Mouse (Mus musculus): Measurements from ENCODE around the gene Ccdc158. TPM values are rescaled to one million over a fixed set of nuclear protein-coding genes. Genes with fewer than 3 reads are reported as not detected.

Ccdc158 gene
- polyA plus RNA-seq, 1 experiment from 2014 or later: 0.47 TPM

DNA sequence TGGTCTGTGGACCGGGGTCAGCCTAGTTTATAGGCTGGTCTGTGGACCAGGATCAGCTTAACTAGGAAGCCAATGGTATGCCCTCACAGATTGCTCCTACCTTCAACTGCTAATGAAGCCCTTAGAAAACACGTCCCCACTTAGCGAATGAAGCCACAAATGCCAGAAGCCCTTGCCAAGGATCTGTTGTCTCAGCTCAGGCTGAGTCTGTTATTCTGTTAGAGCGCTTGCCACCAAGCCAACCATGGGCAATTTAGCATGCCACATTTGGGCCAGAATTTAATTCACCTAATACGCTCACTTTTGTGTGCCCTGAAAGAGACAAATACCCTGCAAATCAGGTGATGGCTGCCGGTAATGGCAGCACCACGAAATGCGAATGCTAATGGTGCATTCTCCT, 28.6 kb upstream of the Ccdc158 start:
- Histone ChIP-seq H3K27me3 (no peaks in the 10 kb centered on the region), H3K4me1 (peaks cover 35% of the 10 kb centered on the region), H3K4me2 (replicated peaks) (no peak overlapping the region), H3K27ac (replicated peaks) (no peak overlapping the region), H3K9ac (replicated peaks) (no peak overlapping the region), H3K9me3 (no peaks in the 10 kb centered on the region), H3K36me3 (no peaks in the 10 kb centered on the region), H3K4me3 (no peak overlapping the region)
- 93% methylated on average over 8 of the region's 8 CpGs for WGBS
- ATAC-seq (ENCODE audit: low FRiP score, low read depth): no peak

DNA sequence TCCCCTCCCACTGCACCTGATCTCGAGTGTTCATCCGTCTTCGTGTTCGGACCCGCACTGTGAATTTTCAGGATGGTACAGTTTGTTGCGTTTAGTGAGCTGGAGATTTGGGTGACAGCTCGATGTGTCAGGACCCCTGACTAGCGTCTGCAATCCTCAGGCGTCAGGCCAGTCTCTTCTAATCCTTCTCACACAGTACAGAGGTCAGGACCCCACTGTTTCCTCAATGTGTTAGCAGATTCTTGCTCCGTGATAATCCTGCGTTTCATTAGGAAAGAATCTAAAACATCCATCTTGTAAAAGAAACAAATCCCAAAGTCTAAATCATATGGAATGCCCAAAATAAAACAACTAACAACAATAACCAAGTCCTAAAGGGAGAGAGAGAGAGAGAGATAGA, 26.7 kb upstream of the Ccdc158 start:
- Histone ChIP-seq H3K27me3 (no peaks in the 10 kb centered on the region), H3K9ac (replicated peaks) (no peak overlapping the region), H3K36me3 (no peaks in the 10 kb centered on the region), H3K27ac (replicated peaks) (no peak overlapping the region), H3K4me3 (no peak overlapping the region), H3K4me2 (replicated peaks) (no peak overlapping the region), H3K4me1 (peaks cover 28% of the 10 kb centered on the region), H3K9me3 (no peaks in the 10 kb centered on the region)
- no peak for ATAC-seq (ENCODE audit: low FRiP score, low read depth)
- 30% methylated on average over 11 of the region's 11 CpGs for WGBS

DNA sequence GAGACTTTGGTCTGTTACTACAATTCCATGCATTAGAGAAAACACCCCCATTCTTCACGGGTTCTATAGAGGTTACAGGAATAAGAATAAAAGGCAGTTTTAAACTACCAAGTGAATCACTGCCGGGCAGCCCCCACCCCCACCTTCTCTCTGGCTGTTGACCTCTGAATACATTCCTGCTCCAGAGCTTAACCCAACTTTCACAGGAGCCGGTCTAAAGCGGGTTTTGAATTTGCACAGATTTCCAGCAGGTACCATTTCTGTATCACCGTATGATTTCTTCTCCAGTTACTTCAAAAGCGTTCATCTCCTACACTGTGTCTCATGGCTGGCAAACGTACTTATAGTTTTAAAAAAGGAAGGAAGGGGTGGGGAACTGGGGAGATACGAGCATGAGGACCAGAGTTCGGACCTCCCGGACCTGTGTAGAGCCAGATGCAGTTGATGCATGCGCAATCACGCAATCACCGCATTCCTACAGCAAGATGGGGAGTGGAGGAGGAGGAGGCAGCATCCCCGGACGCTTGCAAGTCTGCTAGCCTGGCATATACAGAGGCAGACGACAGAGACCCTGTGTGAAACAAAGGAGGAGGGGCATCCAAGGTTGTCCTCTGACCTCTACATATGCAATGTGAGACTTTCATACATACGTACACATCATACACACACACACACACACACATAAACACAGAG, 23.9 kb upstream of the Ccdc158 start:
- Histone ChIP-seq H3K27ac (replicated peaks) (peak overlapping the region; percentile 68), H3K4me1 (peaks cover 25% of the 10 kb centered on the region), H3K4me2 (replicated peaks) (peak overlapping the region; percentile 57), H3K9ac (replicated peaks) (peak overlapping the region; percentile 48), H3K27me3 (no peaks in the 10 kb centered on the region), H3K9me3 (no peaks in the 10 kb centered on the region), H3K4me3 (peak overlapping the region; percentile 36), H3K36me3 (no peaks in the 10 kb centered on the region)
- ATAC-seq (ENCODE audit: low FRiP score, low read depth): peak; percentile 74
- WGBS: 6% methylated on average over 17 of the region's 17 CpGs

DNA sequence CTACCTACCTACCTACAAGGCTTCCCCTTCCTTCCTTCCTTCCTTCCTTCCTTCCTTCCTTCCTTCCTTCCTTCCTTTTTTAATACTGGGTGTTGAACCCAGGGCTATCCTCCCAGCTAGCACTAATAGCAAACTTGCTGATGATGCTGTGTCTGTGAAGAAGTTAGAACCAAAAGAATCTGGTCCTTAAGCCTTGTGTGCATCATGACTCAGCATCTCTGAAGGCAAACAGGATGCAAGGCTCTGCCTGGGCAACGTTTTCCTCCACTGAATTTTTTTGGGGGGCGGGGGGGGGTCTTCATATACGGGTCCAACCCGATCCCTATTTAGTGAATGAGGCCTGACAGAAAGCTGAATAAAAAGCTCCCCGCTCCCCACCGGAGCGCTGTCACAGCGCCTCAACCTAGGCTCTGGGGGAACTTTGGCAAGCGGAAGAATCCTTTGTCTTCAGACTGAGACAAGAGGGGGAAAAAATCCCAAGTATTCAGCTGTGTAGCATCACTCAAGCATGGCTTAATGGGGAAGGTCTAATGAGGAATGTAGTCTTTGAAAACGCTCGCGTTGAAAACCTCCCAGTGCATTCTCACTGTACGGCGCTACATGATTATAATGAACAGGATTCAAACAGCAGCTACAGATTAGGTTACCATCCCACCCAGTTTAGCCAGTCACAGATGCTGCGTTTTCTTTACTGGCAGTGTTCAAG, 23.2 kb upstream of the Ccdc158 start:
- ATAC-seq (ENCODE audit: low FRiP score, low read depth): peak; percentile 68
- Histone ChIP-seq H3K36me3 (no peaks in the 10 kb centered on the region), H3K4me2 (replicated peaks) (peak overlapping the region; percentile 57), H3K9me3 (no peaks in the 10 kb centered on the region), H3K4me1 (peaks cover 25% of the 10 kb centered on the region), H3K4me3 (peak overlapping the region; percentile 36), H3K9ac (replicated peaks) (peak overlapping the region; percentile 48), H3K27me3 (no peaks in the 10 kb centered on the region), H3K27ac (replicated peaks) (peak overlapping the region; percentile 68)
- under 1% methylated on average over 15 of the region's 15 CpGs for WGBS

DNA sequence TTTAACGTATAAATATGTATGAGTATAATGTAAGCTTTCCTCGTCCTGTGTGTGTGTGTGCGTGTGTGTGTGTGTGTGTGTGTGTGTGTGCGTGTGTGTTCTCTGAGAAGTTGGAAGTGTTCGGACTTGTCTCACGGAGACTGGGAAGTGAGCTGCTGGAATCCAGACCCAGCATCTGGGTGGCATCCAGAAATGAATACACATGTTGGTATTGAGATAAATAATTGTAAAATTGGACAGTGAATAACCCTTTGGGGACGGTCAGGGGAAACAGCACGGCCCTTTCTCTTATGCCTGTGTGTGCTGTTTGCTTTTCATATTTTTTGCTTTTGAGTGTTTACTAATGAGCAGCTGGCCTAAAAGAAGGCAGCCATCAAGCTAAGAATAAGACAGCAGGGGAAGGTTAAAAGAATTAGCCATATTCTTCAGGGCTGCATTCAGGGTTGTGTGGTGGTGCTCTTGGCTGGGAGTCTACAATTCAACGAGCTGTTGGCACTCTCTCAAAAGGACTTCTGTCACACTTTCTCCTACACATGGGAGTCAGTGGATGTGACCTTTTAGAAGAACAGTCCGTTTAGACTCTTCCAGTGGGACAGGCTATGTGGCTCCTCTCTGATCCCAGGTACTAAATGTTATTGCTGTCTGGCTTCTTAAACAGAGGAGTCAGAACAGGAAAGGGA, 19.4 kb upstream of the Ccdc158 start:
- H3K36me3 ChIP-seq: no peaks in the 10 kb centered on the region
- peaks cover 21% of the 10 kb centered on the region for H3K4me1 ChIP-seq
- no peak overlapping the region for H3K27ac ChIP-seq (replicated peaks)
- H3K9me3 ChIP-seq: no peaks in the 10 kb centered on the region
- WGBS: 80% methylated on average over 10 of the region's 10 CpGs
- H3K4me2 ChIP-seq (replicated peaks): no peak overlapping the region
- H3K4me3 ChIP-seq: no peak overlapping the region
- H3K27me3 ChIP-seq: no peaks in the 10 kb centered on the region
- H3K9ac ChIP-seq (replicated peaks): no peak overlapping the region
- no peak for ATAC-seq (ENCODE audit: low FRiP score, low read depth)

DNA sequence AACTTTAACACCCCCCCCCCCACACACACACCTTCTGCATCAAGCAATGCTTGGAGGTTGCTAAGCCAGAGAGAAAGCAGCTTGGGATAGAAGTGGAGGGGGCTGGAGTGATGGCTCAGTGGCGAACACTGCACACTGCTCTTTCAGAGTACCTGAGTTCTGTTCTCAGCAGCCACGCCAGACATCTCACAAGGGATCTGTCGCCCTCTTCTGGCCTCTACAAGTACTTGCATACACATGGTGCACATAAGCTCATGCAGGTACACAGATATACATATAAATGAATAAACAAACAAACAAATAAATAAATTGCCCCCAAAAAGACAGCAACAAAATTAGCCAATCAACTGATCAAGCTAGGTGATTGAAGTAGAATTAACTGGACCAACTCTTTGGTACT, 18.7 kb upstream of the Ccdc158 start:
- Histone ChIP-seq H3K9me3 (no peaks in the 10 kb centered on the region), H3K4me3 (no peak overlapping the region), H3K9ac (replicated peaks) (no peak overlapping the region), H3K4me1 (peaks cover 14% of the 10 kb centered on the region), H3K27ac (replicated peaks) (no peak overlapping the region), H3K4me2 (replicated peaks) (no peak overlapping the region), H3K27me3 (no peaks in the 10 kb centered on the region), H3K36me3 (no peaks in the 10 kb centered on the region)
- WGBS: 88% methylated on average over 3 of the region's 3 CpGs
- no peak for ATAC-seq (ENCODE audit: low FRiP score, low read depth)

DNA sequence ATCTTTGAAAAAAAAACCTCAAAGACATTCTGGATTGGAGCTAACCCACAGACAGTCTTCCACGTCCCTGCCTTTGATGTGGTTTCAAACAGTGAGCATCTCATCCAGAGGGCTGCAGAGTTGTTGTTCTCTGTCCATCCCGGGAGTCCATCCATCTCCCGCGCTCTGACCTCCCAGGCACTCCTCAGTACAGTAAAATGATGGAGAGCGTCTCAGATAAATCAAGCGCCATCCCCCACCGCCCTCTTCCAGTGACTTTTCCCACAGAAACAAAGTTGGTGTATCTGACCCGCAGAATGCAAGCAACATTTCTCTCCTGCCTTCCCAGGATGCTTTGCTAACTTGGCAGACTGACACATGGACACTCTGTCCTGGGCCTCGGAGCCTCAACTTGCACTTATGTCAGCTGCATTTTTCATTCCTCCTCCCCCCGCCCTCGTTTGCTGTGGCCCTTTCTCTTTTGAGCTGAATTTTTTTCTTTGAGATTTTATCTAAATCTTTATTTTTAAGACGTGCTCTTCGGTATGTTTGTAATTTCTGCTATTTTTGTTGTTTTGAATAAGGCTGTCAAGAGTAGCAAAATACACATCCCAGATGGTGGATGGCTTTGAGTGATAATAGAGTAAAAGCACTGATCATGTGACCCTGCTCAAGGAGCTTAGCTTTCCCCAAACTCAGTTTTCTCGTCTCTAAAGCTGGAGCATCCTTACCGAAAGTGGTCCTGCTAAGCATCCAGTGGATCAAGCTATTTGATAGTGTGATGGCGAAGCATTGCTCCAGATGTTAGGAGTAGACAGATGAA, 17.3 kb upstream of the Ccdc158 start:
- H3K4me2 ChIP-seq (replicated peaks): no peak overlapping the region
- H3K4me1 ChIP-seq: peaks cover 4% of the 10 kb centered on the region; the same call in 1 of the 2 replicates
- no peak overlapping the region for H3K9ac ChIP-seq (replicated peaks)
- 76% methylated on average over 16 of the region's 16 CpGs for WGBS
- H3K36me3 ChIP-seq: no peaks in the 10 kb centered on the region
- no peak for ATAC-seq (ENCODE audit: low FRiP score, low read depth)
- no peak overlapping the region for H3K27ac ChIP-seq (replicated peaks)
- H3K27me3 ChIP-seq: no peaks in the 10 kb centered on the region
- no peak overlapping the region for H3K4me3 ChIP-seq
- H3K9me3 ChIP-seq: no peaks in the 10 kb centered on the region

DNA sequence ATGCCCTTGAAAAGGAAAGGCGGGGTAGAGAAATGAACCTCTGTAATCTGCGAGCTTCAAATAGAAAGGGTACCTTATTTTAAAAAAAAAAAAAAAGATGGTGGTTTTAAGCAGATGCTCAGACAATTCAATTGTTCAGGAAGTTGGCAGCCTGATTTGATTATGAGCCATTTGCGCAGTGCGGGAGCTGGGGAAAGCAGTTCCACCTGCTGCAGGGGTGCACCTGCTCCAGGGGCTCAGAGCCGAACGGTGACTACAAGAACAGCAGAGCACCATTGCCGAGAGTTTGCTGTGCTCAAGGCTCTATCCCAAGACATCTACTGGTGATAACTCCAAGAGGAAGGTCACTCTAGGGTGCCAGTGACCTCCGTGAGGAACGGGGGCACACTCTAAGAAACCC, 13.5 kb upstream of the Ccdc158 start:
- Histone ChIP-seq H3K4me1 (no peaks in the 10 kb centered on the region; the same call in 1 of the 2 replicates), H3K4me3 (no peak overlapping the region), H3K4me2 (replicated peaks) (no peak overlapping the region), H3K27ac (replicated peaks) (no peak overlapping the region), H3K36me3 (no peaks in the 10 kb centered on the region), H3K27me3 (no peaks in the 10 kb centered on the region), H3K9ac (replicated peaks) (no peak overlapping the region), H3K9me3 (no peaks in the 10 kb centered on the region)
- no peak for ATAC-seq (ENCODE audit: low FRiP score, low read depth)
- 91% methylated on average over 9 of the region's 9 CpGs for WGBS

DNA sequence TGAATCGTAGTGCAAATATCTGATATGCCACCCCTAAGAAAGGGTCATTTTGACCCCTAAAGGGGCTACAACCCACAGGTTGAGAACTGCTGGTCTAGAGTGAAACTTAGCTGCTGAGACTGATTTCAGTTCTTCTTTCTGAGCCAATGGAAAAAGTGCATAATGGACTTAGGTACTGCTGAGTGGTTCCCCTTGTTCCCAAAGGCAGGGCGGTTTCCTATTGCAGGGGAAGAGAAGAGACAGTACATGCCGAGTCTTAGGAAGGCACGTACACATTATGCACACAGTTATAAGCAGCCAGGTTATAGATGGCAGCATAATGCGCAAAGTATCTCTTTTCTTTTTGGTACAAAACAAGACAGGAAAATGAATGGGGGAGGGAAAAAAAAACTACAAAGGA, 13.1 kb upstream of the Ccdc158 start:
- Histone ChIP-seq H3K36me3 (no peaks in the 10 kb centered on the region), H3K4me1 (no peaks in the 10 kb centered on the region; the same call in 1 of the 2 replicates), H3K9me3 (no peaks in the 10 kb centered on the region), H3K4me3 (no peak overlapping the region), H3K4me2 (replicated peaks) (no peak overlapping the region), H3K27ac (replicated peaks) (no peak overlapping the region), H3K27me3 (no peaks in the 10 kb centered on the region), H3K9ac (replicated peaks) (no peak overlapping the region)
- no peak for ATAC-seq (ENCODE audit: low FRiP score, low read depth)
- 84% methylated on average over 5 of the region's 5 CpGs for WGBS

DNA sequence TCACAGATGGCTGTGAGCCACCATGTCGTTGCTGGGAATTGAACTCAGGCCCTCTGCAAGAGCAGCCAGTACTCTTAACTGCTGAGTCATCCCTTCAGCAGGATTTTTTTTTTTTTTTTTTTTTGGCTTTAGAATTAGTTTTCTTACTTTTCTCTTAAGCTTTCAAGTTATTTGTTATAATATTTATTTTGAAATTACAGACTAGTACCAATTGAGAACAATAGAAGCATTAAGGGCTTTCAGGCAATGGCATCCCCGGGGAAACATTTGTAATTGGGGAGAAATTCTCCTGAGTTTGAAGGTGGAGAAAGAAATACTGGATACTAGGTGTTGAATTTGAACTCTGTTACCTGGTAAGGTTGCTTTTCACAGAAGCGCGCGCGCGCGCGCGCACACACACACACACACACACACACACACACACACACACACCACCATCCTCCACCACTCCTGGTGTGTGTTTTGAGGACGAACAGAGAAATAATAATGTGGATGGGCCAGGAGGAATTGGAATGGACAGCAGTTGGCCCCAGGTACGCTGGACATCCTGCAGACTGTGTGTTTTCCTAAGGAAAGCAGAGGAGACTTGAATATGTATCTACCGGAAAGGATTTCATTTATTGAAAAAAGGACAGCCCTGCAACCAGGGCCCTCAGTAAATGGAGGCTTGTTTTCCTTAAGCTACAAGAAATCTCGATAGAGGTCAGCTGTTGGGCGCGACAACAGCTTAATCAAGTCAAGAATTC, 9.8 kb upstream of the Ccdc158 start:
- H3K4me2 ChIP-seq (replicated peaks): no peak overlapping the region
- 82% methylated on average over 16 of the region's 16 CpGs for WGBS
- no peak for ATAC-seq (ENCODE audit: low FRiP score, low read depth)

DNA sequence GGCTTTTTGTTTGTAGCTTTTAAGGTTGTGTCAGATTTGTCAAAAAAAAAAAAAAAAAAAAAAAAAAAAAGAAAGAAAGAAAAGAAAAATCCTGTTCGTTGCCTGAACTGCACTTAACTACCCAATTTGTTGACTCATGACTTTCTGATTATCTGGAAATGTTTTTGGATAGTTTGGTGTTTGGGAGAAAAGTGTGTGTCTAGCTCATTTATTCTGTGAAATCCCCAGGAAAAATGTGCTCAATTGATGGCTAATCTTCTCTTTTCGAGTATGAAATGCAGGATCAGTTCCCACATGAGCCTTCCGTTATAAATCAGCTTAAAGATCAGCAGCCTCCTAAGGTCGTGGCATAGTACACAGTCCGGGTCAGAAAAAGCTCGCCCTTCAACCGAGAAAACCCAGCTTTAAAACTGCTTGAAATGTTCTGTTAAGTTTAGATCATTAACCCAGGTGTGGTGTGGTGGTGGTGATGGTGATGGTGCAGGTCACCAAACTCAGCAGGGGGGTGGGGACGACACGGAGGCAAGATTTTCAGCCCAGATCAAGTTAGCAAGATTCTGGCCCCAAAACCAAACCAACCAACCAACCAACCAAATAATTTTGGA, 8.9 kb upstream of the Ccdc158 start:
- H3K4me3 ChIP-seq: peak overlapping the region; percentile 57
- no peaks in the 10 kb centered on the region for H3K27me3 ChIP-seq
- no peak overlapping the region for H3K27ac ChIP-seq (replicated peaks)
- WGBS: 7% methylated on average over 9 of the region's 9 CpGs
- no peaks in the 10 kb centered on the region for H3K36me3 ChIP-seq
- H3K9ac ChIP-seq (replicated peaks): no peak overlapping the region
- peaks cover 9% of the 10 kb centered on the region for H3K4me1 ChIP-seq
- no peaks in the 10 kb centered on the region for H3K9me3 ChIP-seq
- peak overlapping the region; percentile 88 for H3K4me2 ChIP-seq (replicated peaks)
- no peak for ATAC-seq (ENCODE audit: low FRiP score, low read depth)

More for the DNA sequence above, 9.8 kb upstream of the Ccdc158 start:
- Histone ChIP-seq H3K27ac (replicated peaks) (no peak overlapping the region), H3K27me3 (no peaks in the 10 kb centered on the region), H3K9me3 (no peaks in the 10 kb centered on the region), H3K4me3 (no peak overlapping the region), H3K36me3 (no peaks in the 10 kb centered on the region), H3K9ac (replicated peaks) (no peak overlapping the region), H3K4me1 (peaks cover 9% of the 10 kb centered on the region)
